Mouse (Mus musculus): ENCODE data around the gene Lhx1.

The Lhx1 gene

DNA sequence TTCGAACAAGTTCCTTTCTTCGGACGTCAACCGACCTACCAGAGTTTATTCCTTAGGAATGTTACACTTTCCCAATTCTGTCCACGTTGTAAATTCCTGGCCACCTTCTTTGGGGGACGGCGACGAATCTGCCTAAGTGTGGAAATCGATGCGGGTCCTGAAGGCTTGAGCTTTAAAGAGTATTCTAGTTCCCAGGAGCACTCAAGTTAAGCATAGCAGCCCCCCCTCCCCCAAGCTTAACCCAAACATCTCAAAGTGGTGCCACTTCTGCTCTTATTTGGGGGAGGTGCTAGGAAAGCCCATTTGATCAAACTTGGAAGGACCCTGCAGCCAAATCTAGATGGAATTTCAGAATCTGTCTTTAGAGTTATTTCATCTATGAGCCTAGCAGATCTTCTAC is 1.1 kb upstream of the Lhx1 start:
- DNase-seq (ENCODE audit: low spot score): no peak

DNA sequence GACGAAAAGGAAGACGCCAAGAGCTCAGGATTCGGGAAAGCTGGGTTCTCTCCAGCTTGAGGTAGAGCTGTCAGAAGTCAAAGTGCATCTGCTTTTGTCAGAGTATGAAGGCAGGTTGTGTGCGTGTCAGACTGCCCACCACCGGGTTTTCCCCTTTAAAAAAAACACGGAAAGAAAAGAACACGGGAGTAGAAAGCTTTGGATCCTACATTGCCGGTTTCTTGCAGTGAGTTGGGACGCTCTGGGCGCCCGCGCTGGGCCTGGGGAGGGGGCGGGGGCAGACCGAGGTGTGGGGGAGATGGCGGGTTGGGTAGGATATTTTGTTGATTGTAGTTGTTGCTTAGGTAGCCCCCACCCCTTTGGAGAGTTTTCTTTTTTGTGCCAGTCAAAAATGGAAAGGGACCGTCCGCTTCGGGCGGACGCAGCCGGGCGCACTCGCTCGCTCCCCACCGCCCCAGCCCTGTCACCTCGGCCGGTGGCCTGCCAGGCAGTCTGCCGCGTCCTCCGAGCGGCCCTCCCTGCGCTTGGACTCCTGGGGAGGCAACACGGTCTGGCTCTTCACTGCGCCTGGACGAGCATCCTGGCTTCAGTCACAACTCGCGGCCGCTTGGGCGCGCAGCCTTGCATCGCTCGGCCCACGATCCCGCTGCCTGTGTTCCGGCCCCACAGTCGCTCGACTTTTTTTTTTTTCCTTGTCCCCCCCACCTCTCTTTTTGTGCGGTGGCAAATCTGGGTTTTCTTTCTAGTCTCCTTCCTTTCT is 644 bp downstream of the Lhx1 start:
- no peak for DNase-seq (ENCODE audit: low spot score)

DNA sequence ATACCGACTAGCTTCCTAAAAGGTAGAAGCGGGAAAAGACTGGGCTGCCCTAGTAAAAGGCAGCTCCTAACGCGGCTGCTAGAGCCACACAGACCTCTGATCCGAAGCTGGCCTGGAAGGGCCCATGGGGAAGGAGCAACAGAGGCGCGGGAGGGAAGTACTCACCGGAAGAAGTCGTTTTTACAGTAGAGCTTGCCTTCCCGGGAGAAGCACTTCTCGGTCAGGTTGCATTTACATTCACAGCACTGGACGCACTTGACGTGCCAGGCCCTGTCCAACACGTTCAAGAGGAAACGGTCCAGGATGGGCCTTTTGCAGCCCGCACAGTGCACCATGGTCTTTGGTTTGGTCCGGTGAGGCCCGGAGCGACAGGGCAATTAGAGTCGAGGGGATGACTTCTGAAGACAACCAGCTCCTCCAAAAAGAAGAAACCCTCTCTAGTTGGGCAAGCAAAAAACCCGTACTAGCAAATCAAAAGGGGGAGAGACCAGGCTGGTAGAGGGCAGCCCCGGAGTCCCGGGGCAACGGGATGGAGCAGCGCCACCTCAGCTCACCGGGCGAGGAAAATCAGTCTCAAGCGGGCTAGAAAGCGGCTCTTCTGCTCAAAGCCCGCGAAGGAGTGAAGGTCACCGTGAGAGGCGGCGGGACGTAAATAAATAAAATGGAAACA is 1.4 kb downstream of the Lhx1 start:
- no peak for DNase-seq (ENCODE audit: low spot score)

DNA sequence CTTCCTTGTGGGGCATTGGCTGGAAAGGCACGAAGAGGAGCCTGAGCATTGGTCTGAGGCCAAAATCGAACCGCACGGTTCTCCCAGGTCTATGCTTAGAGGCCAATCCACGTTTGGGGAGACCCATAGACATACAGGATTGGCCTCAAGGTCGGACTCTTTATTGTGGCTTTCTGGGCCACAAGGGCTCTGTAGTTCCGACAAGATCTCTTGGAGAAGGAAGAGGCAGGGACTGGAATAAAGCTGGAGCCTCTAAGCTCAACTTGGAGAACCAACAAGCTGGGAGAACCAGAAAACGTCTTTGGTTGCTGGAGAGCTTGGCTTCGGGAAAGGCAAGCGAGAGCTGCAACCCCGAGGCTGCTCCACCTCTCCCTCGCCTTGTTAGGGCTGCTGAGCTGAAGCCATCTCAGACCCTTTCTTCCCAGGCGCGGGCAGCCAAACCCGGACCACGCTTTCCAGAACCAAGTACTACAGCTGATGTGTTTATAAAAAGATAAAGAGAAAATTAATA is 2.0 kb downstream of the Lhx1 start:
- DNase-seq (ENCODE audit: low spot score): no peak

DNA sequence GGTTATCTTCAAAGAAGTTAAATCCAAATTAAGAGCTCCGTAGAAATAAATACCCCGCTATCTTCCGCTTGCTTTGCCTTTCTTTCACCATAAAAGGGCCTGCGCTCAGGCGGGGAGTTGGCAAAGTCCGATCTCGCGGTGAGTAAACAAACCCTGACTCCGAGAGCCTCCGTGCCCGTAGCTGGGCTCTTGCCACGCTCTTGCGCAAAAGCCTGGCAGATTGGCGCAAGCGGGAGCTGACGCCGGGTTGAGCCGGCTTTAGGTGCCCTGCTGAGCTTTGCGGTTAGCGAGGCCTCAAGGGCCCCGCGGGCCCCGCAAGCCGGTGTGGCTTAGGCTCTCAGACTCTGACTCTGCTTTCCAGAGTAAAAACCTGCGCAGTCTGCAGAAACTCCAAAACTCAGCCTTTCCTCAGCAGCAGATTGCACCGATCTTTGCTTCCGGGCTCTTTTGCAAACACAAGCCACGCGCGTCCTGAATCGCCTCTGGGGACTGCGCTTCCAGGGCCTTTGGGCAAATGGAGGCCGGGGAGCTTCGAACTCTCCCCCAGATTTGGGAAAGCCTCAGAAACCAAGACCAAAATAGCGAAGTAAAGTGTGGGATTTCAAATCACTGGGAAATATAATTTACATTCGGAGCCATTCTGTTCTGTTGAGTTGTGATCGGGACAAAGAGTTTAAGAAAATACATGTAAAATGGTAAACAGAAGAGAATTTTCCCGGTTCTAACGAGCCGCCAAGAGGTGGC is 2.6 kb downstream of the Lhx1 start:
- peak; percentile 63 for DNase-seq (ENCODE audit: low spot score)

DNA sequence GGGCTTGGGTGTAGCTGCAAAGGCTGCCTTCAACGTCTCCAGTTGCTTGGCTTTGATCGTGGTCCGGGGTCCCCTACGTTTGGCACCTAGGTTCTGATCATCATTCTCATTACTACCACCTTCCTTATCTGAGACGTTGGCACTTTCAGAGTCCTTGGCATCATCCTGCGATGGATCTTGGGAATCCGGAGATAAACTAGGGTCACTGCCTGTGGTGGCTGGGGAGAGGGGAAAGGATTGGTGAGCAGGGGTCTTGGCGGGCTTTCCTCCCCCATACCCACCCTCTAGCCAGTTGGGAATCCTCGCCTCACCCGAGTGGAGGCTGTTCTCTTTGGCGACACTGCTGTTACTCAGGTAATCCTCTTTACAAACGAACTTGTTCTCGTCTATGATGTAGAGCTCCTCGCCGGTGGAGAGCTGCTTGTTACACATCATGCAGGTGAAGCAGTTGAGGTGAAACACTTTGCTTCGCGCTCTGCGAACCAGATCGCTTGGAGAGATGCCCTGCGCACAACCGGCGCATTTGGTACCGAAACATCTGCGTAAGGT is 3.5 kb downstream of the Lhx1 start:
- DNase-seq (ENCODE audit: low spot score): no peak

DNA sequence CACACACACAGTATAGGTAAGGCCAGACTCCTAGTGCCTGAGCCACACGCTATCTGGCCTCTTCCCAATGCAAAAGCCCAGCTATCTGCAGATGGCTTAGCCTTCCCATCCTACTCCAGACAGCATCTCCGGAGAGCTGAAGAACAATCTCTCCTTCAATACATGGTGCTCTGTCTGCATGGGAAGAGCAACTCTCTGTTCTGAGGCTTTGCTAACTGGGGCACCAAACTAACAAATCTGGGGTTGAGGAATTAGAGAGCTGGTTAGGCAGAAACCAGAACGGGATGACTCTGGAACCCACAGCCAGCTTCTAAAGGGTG is 4.3 kb downstream of the Lhx1 start:
- DNase-seq (ENCODE audit: low spot score): no peak

DNA sequence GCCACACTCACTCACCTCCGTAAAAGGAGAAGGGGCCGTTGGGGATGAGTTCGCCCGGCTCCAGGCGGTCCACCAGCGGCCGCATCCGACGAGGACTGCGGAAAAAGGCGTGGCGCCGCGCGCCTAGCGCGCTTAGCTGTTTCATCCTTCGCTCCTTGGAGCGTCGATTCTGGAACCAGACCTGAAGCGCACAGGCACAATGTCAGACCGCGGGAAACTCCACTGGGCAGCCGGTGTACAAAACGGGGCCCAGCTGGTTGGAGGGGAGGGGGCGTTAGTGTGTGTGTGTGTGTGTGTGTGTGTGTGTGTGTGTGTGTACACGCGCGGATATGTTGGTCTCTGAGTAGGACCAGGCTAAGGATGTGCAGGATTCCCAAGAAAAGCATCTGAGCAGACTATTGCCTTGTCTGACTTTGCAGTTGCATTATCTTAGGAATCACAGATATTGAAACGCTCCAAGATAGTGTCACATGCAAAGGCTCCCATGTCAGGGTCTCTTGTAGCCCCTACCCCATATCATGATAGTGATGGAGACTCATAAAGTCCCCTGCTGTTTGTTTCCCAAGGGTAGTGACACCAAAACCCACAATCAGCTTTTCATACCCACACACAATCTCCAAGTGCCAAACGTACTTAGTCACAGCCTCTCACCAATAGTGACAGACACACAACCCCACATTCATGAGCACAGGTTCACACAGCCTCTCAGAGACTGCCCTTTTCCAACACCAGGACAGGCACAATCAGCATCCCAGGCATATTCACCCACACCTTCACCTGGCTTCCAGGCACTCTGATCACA is 4.9 kb downstream of the Lhx1 start:
- no peak for DNase-seq (ENCODE audit: low spot score)

DNA sequence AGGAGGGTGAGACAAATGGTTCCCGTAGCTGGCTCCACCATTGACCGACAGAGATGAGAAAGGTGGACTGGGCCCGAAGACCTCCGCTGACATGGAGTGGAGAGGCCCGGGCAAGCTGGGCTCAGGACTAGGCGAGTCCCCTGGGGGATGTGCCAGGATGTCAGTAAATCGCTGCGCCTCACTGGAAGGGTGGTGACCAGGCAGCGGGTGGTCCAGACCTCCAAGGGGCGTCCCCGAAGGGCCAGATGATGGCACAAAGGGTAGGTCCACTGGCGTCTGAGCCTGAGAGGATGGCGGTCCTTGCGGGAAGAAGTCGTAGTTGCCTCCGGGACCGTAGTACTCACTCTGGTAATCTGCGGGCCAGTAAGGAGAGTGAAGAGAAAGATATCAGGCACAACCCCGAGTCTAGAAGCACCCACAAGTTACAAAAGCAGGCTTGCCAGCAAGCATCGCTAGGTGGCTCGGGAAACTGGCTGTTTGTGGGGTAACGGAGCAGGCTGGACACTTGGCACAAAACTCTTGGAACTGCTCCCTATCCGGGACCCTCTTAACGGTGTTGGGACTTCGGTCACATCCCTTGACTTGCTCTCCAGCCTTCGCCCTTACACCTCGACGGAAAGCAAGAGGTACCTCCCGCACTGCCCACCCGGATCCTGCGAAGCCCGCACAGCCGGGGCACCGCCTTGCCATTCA is 5.6 kb downstream of the Lhx1 start:
- no peak for DNase-seq (ENCODE audit: low spot score)

DNA sequence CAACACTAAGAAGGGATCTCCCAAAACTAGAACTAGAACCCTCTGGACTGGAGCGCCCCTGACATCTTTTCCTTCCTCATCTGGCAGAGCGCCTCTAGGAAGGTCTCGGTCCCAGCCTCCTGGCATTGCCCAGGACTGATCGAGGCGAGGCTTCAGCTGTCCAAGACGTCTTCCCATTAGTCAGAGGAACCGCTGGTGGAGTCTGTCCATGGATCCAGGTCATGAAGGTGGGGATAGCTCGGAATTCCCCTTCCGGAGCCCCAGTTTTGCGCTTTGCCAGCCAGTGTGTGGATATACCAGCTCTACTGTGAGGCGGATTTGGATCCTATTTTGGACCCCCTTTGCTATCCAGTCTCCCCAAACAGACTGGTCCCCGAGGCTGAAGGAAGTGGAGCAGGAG is 6.3 kb downstream of the Lhx1 start:
- DNase-seq (ENCODE audit: low spot score): no peak

DNA sequence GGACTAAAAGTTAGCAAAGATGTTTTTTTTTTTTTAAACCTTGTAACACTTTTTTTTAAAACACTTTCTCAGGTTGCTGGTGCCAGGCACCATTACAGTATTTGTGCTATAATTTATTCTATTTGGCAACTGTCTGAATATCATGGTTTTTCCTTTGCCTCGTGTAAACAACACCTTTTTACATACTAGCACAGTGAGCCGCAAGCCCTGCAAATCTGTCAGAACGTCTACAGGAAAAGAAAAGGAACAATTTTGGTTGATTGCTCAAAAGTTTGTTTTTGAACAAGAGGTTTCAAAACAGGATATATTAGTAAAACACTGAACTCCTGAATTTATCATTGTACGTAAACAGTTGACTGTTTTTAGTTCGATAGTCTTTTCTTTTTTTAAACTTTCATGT is 7.1 kb downstream of the Lhx1 start:
- no peak for DNase-seq (ENCODE audit: low spot score)

DNA sequence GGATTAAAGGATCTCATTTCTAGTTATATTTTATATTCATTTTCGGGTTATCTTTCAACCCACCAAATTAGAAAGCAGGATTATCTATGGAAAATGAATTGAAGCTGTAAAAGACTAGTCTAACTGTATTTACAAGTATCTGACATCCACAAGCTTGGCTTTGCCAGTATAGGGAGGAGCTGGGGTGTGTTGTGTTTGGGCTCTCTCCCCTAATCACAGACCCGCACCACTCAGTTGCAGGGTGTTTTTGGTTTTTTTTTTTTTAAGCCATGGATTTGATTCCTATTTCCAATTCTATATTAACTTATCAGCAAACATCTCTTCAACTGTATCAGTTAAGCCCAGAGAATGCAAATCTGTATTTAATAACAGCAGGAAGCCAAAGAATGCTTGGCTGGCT is 7.9 kb downstream of the Lhx1 start:
- no peak for DNase-seq (ENCODE audit: low spot score)

DNA sequence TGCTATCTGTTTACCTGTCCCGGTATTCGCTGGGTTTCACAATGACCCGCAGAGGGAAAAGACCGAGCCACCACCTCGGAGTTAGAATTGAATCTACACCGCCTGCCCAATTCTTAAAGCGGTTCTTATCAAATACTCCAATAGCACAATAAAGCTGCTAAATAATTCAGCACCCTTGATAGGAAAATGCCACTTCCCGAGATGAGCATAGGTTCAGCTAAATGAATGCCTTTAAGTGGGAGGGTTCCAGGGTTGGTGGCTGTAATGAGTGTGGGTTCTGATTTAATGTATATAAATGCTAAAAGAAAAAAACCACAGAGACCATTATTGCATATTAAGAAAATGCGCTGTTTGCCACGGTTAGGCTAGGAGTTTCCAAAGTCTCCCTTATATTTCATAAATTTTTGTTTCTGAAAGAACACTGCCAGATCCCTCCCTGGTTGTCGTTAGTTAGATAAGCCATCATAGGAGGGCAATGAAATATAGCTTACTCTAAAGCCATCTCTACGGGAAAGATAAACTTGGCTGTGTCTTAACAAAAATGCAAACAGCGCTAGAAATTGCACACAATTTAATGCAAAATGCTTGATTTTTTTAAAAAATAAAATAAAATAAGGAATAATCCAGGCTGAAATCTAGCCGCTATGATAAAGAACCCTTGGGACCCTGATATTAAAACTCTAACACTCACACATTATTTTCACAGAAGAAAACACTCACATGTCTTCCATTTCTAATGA is 8.7 kb downstream of the Lhx1 start:
- no peak for DNase-seq (ENCODE audit: low spot score)

DNA sequence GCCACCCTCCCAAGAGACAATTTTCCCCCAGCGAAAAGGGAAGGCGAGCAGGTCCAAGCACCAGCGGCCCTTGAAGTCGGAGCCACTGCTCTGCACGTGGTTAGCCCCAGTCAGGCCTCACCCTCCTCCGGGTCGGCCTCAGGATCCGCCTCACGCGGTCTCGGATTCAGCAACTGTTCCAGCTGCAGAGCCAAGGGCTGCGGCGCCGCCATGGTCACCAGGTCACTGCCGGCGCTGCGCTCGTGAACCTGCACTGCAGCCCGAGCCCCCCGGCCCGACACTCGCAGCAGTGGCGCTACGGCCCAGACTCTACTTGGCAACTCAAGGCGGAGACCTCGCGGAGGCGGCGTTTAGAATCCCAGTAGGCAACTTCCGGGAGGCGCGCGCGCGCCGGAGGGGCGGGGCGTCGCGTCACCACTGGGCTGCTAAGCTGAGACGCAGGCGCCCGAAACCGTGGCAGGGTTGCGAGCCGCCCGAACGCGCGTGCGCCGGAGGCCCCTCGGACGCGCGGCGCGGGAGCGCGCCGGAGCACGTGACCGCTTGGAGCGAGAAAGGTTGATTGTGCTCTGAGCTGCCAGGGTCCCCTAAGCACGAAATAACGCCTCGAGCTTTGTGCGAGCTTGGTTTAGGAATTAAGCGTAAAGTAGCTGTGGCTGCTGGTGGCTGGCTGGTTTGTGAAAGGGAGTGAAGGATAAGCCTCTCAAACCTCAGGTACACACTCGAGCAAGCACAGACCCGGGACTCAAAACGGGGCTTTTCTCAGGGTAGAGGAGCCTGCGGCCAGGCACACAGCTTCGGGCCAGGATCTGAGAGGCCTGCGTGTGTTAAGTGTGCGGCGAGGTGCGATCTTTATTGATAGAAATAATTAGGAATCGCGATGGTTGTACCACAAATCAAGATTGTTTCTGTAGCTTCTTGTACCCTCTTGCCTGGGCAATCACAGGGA is 11.9 kb downstream of the Lhx1 start, which contains the start of gene Aatf:
Gene Aatf (minus strand): TSS at position 352 of the 946 bp plus-strand sequence.
- peak; percentile 93 for DNase-seq (ENCODE audit: low spot score)

DNA sequence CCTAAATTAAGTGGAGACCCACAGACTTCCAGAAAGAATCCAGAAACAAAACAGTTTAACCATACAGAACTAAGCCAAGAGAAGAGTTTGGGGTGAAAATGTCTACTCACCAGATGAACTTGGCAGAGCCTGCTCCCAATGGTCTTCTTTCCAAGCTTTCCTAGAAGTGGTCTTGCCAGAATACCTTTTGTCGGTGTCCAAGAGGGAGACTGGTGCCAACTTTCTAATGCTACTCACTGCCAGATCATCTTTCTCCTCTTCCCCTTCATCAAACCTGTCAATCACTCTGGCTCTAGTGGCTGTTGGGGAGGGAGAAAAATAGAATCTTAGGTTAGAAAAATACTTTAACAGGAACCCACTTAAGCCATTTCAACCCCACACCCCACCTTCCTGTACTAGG is 13.3 kb downstream of the Lhx1 start:
- DNase-seq (ENCODE audit: low spot score): no peak

DNA sequence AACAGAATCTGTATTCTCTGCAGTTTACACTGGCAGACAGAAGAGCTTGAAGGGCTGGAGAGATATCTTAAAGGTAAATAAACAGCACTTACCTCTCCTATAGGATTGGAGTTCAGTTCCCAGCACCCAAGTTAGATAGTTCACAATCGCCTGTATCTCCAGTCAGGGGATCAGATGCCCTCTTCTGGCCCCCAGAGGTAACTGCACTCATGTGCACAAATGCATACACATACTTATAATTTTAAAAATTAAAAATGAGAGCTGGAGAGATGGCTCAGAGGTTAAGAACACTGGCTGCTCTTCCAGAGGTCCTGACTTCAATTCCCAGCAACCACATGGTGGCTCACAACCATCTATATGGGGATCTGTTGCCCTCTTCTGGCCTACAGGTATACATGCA is 21.0 kb downstream of the Lhx1 start:
- no peak for DNase-seq (ENCODE audit: low spot score)

DNA sequence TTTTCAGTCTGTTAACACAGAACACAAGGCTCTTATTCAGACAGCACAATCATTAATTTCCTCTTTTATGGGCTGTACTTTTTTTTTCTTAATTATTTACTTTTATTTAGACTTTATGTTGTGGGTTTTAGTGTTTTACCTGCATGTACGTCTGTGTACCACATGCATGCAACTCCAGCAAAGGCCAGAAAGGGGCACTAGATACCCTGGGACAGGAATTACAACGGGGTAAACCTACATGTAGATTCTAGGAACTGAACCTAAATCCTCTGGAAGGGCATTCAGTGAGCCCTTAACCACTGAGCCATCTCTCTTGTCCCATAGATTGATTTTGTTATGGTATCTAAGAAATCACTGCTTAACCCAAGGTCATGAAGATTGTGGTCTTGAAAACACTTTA is 27.4 kb downstream of the Lhx1 start:
- no peak for DNase-seq (ENCODE audit: low spot score)

DNA sequence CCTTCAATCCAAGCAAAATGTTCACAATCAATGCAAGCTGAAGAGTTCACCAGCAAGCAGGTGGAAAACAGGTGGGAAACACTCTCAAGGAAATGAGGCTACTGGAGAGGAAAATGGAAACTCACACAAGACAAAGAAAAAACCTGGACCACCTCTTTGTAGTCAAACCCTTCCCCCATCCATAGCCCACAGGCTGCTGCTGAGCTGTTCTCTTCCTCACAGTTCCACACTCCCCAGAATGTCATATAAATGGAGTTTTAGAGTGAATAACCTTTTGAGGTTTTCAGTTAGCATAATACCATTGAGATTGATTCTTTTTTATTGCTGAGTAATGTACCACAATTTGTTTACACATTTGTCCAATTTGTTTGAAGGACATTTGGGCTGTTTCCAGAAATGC is 28.4 kb downstream of the Lhx1 start:
- DNase-seq (ENCODE audit: low spot score): no peak

DNA sequence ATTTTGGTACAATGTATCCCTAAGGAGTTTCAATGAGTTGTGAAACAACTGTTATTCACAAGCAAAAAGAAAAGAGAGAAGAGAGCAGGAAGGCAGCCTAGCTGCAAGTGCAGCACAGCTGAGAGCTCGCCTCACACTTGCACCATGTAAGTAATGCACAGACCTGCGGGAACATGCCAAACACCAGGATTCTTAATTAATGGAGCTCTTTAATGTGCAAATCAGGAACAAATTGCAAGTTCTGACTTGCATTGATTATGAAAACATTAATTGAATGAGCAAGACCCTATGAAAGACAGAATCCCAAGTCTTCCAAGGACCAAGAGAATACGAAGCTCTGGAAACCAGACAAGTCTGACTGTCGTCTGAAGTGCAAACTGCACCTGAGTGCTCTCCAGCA is 29.6 kb downstream of the Lhx1 start:
- no peak for DNase-seq (ENCODE audit: low spot score)

DNA sequence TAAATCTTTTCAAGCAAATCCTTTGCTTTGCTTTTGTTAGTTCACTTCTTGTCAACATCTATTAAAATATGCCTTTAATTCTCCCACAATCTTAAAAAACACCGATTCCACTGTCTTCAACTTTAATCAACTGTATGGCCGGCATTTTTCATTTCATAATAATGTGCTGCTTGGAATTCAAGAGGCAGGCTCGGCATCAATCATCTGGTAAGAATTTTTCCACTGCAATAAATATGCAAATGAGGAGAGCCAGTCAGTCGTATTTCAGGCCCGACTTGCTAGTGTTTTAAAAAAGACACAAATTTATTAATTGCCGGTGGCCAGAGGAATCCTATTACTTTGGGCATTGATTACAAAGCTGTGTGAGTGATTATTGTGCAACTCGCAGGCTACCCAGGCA is 43.7 kb downstream of the Lhx1 start:
- no peak for DNase-seq (ENCODE audit: low spot score)
